8 mouse cellular contexts compared by ENCODE assay signal in the genomic region with DNA sequence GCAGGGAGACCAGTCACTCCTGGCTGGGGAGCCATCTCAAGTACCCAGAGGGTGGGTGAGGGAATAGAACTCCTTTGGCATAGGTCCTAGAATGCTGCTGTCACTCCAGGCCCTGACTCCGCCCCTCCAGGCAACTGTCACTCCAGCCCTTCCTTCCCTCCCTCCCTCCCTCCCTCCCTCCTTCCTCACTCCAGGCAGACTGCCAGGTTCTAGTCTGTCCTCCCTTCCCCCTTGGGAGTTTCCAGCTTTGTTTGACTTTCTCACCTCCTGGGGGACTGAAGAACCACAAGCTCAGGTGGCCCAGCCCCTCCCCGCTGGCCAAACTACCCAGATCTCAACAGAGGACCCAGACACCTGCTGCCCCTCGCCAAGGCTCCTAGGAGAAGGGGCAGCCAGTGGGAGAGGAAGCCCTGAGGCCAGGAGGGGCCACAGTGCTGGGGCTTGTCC.
A peak's percentile ranks its signal among the peaks of the same experiment; 100 is the strongest.
DNase-seq lines count a peak whose midpoint lies in the region; ATAC-seq and TF ChIP-seq lines count a peak whose summit lies in the region.

No protein-coding gene starts in this region.

- H3K4me2 ChIP-seq in limb, embryonic 14.5 days (replicated peaks; ENCODE audit: low read depth, low read length, severe bottlenecking), result no peak overlapping the region
- H3K4me2 ChIP-seq in heart, embryonic 13.5 days, result no peak overlapping the region; the same call in 1 of the 2 replicates
- no peak overlapping the region for H3K4me2 ChIP-seq in kidney, embryonic 16.5 days (replicated peaks; ENCODE audit: low read depth, low read length)
- H3K4me2 ChIP-seq in midbrain, embryonic 15.5 days, result no peak overlapping the region

- TF ChIP-seq POLR2A in limb, embryonic 14.5 days (IDR thresholded peaks at IDR 0.05; ENCODE audit: borderline replicate concordance, extremely low read depth, insufficient read depth, insufficient read length), result no peak

- H3K36me3 ChIP-seq in limb, embryonic 14.5 days (ENCODE audit: control insufficient read depth, insufficient read depth, low read length), result no peaks in the 10 kb centered on the region
- H3K36me3 ChIP-seq in limb, embryonic 10.5 days, result no peaks in the 10 kb centered on the region
- H3K36me3 ChIP-seq in heart, embryonic 13.5 days, result no peaks in the 10 kb centered on the region
- H3K36me3 ChIP-seq in kidney, embryonic 16.5 days (ENCODE audit: insufficient read depth, low read length), result no peaks in the 10 kb centered on the region
- H3K36me3 ChIP-seq in midbrain, embryonic 15.5 days (replicated peaks), result no peaks in the 10 kb centered on the region

- H3K4me1 ChIP-seq in limb, embryonic 14.5 days (ENCODE audit: control insufficient read depth, insufficient read depth, low read length), result peaks cover 3% of the 10 kb centered on the region; the same call in 1 of the 2 replicates
- peaks cover 25% of the 10 kb centered on the region for H3K4me1 ChIP-seq in limb, embryonic 10.5 days
- peaks cover 37% of the 10 kb centered on the region for H3K4me1 ChIP-seq in heart, embryonic 13.5 days
- H3K4me1 ChIP-seq in kidney, embryonic 16.5 days (ENCODE audit: insufficient read depth, low read length), result peaks cover 11% of the 10 kb centered on the region
- H3K4me1 ChIP-seq in midbrain, embryonic 15.5 days, result peaks cover 10% of the 10 kb centered on the region

- no peak for ATAC-seq in limb, embryonic 14.5 days (ENCODE audit: low FRiP score, low read depth)
- peak; percentile 47; the same call in 1 of the 2 replicates for ATAC-seq in heart, embryonic 13.5 days (ENCODE audit: extremely low read depth, insufficient number of reproducible peaks, low FRiP score, low TSS enrichment)
- ATAC-seq in kidney, embryonic 16.5 days (ENCODE audit: low FRiP score, low TSS enrichment), result peak; percentile 59
- 0 out of 2 replicates have a peak, but pooled peaks have one; percentile 63 for ATAC-seq in midbrain, embryonic 15.5 days (replicated peaks)

- H3K27me3 ChIP-seq in limb, embryonic 14.5 days (ENCODE audit: control insufficient read depth, insufficient read depth, low read length), result no peaks in the 10 kb centered on the region
- H3K27me3 ChIP-seq in limb, embryonic 10.5 days (ENCODE audit: low read depth, poor library complexity, severe bottlenecking), result no peaks in the 10 kb centered on the region
- H3K27me3 ChIP-seq in heart, embryonic 13.5 days (replicated peaks), result no peaks in the 10 kb centered on the region
- H3K27me3 ChIP-seq in kidney, embryonic 16.5 days (ENCODE audit: insufficient read depth, low read length), result no peaks in the 10 kb centered on the region
- H3K27me3 ChIP-seq in midbrain, embryonic 15.5 days (replicated peaks), result no peaks in the 10 kb centered on the region

- DNase-seq in limb, embryonic 14.5 days (ENCODE audit: low spot score), result peak; percentile 65
- DNase-seq in limb, embryonic 10.5 days (ENCODE audit: low spot score), result no peak
- DNase-seq in adrenal gland, postnatal 14 days, result peak; percentile 83
- DNase-seq in cerebellum, adult 11 months, result no peak
- no peak for DNase-seq in thymus, postnatal 14 days

- no peak overlapping the region for H3K4me3 ChIP-seq in limb, embryonic 14.5 days (replicated peaks; ENCODE audit: low read length)
- H3K4me3 ChIP-seq in limb, embryonic 10.5 days, result no peak overlapping the region
- H3K4me3 ChIP-seq in heart, embryonic 13.5 days, result no peak overlapping the region
- H3K4me3 ChIP-seq in kidney, embryonic 16.5 days (ENCODE audit: low read length), result no peak overlapping the region
- no peak overlapping the region for H3K4me3 ChIP-seq in midbrain, embryonic 15.5 days

- no peak overlapping the region for H3K27ac ChIP-seq in limb, embryonic 14.5 days (replicated peaks; ENCODE audit: low read depth, low read length)
- H3K27ac ChIP-seq in limb, embryonic 10.5 days, result no peak overlapping the region; the same call in 1 of the 2 replicates
- H3K27ac ChIP-seq in heart, embryonic 13.5 days (replicated peaks), result peak overlapping the region; percentile 84
- H3K27ac ChIP-seq in kidney, embryonic 16.5 days (ENCODE audit: low read length), result peak overlapping the region; percentile 54; the same call in 1 of the 2 replicates
- no peak overlapping the region for H3K27ac ChIP-seq in midbrain, embryonic 15.5 days

- no peaks in the 10 kb centered on the region for H3K9me3 ChIP-seq in limb, embryonic 14.5 days (ENCODE audit: control insufficient read depth, low read length)
- no peaks in the 10 kb centered on the region for H3K9me3 ChIP-seq in limb, embryonic 10.5 days (replicated peaks)
- H3K9me3 ChIP-seq in heart, embryonic 13.5 days, result no peaks in the 10 kb centered on the region
- H3K9me3 ChIP-seq in kidney, embryonic 16.5 days (ENCODE audit: low read length), result no peaks in the 10 kb centered on the region
- no peaks in the 10 kb centered on the region for H3K9me3 ChIP-seq in midbrain, embryonic 15.5 days

- 47% methylated on average over 3 of the region's 3 CpGs for WGBS in limb, embryonic 14.5 days
- 49% methylated on average over 3 of the region's 3 CpGs for WGBS in limb, embryonic 10.5 days
- 19% methylated on average over 3 of the region's 3 CpGs for WGBS in heart, embryonic 13.5 days
- 44% methylated on average over 3 of the region's 3 CpGs for WGBS in kidney, embryonic 16.5 days
- 57% methylated on average over 3 of the region's 3 CpGs for WGBS in midbrain, embryonic 15.5 days

- H3K9ac ChIP-seq in limb, embryonic 14.5 days (ENCODE audit: low read depth, low read length, severe bottlenecking), result no peak overlapping the region
- no peak overlapping the region for H3K9ac ChIP-seq in heart, embryonic 13.5 days
- H3K9ac ChIP-seq in kidney, embryonic 16.5 days (replicated peaks; ENCODE audit: low read length), result no peak overlapping the region
- H3K9ac ChIP-seq in midbrain, embryonic 15.5 days, result no peak overlapping the region

Comparison
In these comparisons a context has a peak if more than half of its experiments do, and no peak if none do; other contexts are left out.
1. DNase-seq: peak in limb, embryonic 14.5 days (single experiment) and adrenal gland, postnatal 14 days (single experiment); none in limb, embryonic 10.5 days (single experiment), cerebellum, adult 11 months (single experiment) and thymus, postnatal 14 days (single experiment).
2. H3K27ac ChIP-seq: peak in heart, embryonic 13.5 days (single experiment) and kidney, embryonic 16.5 days (single experiment); none in limb, embryonic 14.5 days (single experiment), limb, embryonic 10.5 days (single experiment) and midbrain, embryonic 15.5 days (single experiment).